Mouse (Mus musculus) heart, embryonic 10.5 days (tissue): ENCODE results near the gene Psmb8. TPM values are rescaled to one million over a fixed set of nuclear protein-coding genes. Genes with fewer than 3 reads are reported as not detected.
A peak's percentile ranks its signal among the peaks of the same experiment; 100 is the strongest.

Experiments used
- DNase-seq: peaks from one replicate; pipeline ENCODE4 v3.0.0-alpha.2; 2017; ENCODE audit warnings: low spot score
- H3K27ac ChIP-seq: fragments of 300-500 bp; sonication (generic); 2 replicates; pipeline ENCODE4 v1.5.1; 2016; ENCODE audit warnings: mild to moderate bottlenecking
- H3K27me3 ChIP-seq: fragments of 300-500 bp; sonication (generic); 2 replicates; pipeline ENCODE4 v1.6.1; 2016; ENCODE audit warnings: mild to moderate bottlenecking; ENCODE audit not compliant: poor library complexity, insufficient read depth, severe bottlenecking
- H3K36me3 ChIP-seq: fragments of 300-500 bp; sonication (generic); 2 replicates; pipeline ENCODE4 v1.6.1; 2016; ENCODE audit warnings: mild to moderate bottlenecking, moderate library complexity
- H3K4me1 ChIP-seq: fragments of 300-500 bp; sonication (generic); 2 replicates; pipeline ENCODE4 v1.6.1; 2016; ENCODE audit warnings: mild to moderate bottlenecking
- H3K4me3 ChIP-seq: fragments of 300-500 bp; sonication (generic); 2 replicates; pipeline ENCODE4 v1.5.1; 2016; ENCODE audit warnings: mild to moderate bottlenecking, moderate library complexity
- H3K9me3 ChIP-seq: fragments of 300-500 bp; sonication (generic); 2 replicates; pipeline ENCODE4 v1.6.1; 2016; ENCODE audit warnings: mild to moderate bottlenecking, moderate library complexity
- WGBS: fragments of 180-500 bp; shearing (Covaris S2); methylation state at CpG from one replicate; pipeline ENCODE4 v1.1.7; 2016; 5-methylcytosine and 5-hydroxymethylcytosine counted together
- polyA plus RNA-seq: library from polyadenylated mRNA; unstranded; fragments of >200 nt; fragmentation: Nextera tagmentation; extraction: Ambion mirVana; gene quantifications from 2 replicates; pipeline ENCODE4 v1.2.1, GENCODE M21; 2016

Gene Psmb8
- 0.86 and 0.87 TPM in 2 replicates for polyA plus RNA-seq

DNA sequence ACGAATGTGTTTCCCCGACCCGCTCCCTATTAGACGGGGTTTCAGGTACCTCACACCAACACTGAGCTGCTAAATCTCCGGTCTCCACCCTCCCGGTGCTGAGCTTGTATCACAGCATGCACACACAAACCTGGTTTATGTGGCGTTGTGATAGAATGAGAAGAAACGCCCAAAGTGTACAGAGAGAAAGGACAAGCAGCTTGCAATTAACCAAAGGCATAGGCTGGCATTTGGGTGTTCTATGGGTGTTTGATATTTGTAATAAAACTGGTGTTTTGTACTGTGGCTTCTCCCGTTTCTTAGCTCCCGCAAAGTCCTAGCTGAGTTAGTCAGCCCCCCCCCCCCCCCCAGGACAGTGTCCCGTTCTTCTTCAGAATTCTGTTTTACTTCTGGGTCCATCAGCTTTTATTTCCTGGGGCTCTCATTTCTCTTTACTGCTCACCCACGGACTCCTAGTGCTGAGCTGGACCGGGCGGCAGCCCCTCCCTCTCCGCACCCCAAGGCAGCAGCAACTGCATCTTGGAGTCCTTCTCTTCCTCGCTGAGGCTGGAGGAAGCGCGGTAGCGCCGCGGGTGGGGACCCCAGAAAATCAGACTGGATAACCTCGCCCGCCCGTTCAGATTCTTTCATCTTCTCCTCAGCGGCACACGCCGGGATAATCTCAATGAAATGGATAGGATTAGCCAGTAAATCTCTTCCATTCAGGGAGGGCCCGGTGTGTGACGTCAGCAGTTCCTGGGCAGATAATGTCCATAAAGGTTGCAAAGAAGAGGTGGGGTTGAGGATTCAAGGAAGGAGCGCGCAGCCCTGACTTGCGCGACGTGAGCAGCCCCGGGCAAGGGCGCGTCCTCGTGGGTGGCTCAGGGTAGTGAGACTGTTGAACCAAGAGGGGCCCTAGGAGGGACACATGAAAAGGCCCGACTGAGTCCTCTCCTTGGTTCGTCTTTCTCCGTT is at the start of gene Psmb8:
Psmb8 (plus strand) TSS at position 781 of the 954 bp plus-strand sequence.
- Histone ChIP-seq H3K36me3 (no peaks in the 10 kb centered on the region), H3K27ac (0 out of 2 replicates have a peak within 1 kb of the TSS, but pooled peaks have one; percentile 32), H3K27me3 (peaks cover 96% of the 10 kb centered on the region), H3K4me3 (peak within 1 kb of the TSS; percentile 50), H3K9me3 (no peaks in the 10 kb centered on the region), H3K4me1 (peaks cover 17% of the 10 kb centered on the region)
- DNase-seq = peak; percentile 87
- WGBS = 5% methylated on average over 41 of the region's 41 CpGs

DNA sequence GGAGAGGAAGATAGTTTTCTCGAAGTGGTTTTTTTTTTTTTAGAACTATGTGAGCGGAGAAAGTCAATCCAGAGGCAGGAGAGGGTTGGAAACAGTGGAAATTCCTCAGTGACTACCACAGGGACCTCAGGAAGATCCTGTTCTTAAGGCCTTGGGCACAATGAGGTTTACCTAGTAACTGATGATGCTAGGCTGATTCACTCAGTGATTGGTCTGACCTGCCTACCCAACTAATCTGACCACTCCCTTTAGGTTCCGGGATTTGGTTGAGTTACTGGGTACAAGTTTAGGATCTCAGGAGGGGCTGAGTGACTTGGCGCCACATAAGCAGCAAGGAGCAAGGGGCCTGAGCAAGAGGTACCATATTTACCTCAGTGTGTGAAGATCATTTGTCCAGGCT is 44.6 kb upstream of the Psmb8 start, which contains the start of gene H2-DMb1:
H2-DMb1 (plus strand) TSS at position 150 of the 400 bp plus-strand sequence.
- H3K36me3 ChIP-seq = no peaks in the 10 kb centered on the region
- no peaks in the 10 kb centered on the region for H3K9me3 ChIP-seq
- H3K27ac ChIP-seq = no peak within 1 kb of the TSS
- peaks cover 14% of the 10 kb centered on the region; the same call in 1 of the 2 replicates for H3K27me3 ChIP-seq
- no peaks in the 10 kb centered on the region for H3K4me1 ChIP-seq
- DNase-seq = no peak
- H3K4me3 ChIP-seq = no peak within 1 kb of the TSS
- WGBS = 60% methylated on average over 4 of the region's 4 CpGs

DNA sequence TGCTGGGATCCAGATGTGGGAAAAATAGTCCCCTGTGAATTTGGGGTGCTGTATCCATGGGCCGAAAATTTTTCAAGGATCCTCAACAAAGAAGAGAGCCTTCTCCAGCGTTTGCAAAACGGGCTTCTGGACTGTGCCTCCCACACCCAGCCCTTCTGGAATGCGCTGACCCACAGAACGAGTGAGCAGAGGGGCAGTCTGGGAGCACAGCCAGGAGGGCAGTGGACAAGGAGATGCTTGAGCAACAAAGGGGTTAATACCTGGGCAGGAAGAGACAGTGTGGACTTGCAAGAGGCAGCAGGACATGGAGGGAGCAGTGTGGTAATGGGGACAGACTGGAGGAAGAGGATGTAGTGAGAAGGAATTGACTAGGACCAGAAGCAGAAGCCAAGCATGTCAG is 42.0 kb upstream of the Psmb8 start:
- no peak overlapping the region for H3K27ac ChIP-seq
- H3K36me3 ChIP-seq = no peaks in the 10 kb centered on the region
- WGBS = 49% methylated on average over 5 of the region's 5 CpGs
- no peaks in the 10 kb centered on the region for H3K4me1 ChIP-seq
- no peak for DNase-seq
- no peak overlapping the region for H3K4me3 ChIP-seq
- H3K27me3 ChIP-seq = peaks cover 10% of the 10 kb centered on the region; the same call in 1 of the 2 replicates
- H3K9me3 ChIP-seq = no peaks in the 10 kb centered on the region

DNA sequence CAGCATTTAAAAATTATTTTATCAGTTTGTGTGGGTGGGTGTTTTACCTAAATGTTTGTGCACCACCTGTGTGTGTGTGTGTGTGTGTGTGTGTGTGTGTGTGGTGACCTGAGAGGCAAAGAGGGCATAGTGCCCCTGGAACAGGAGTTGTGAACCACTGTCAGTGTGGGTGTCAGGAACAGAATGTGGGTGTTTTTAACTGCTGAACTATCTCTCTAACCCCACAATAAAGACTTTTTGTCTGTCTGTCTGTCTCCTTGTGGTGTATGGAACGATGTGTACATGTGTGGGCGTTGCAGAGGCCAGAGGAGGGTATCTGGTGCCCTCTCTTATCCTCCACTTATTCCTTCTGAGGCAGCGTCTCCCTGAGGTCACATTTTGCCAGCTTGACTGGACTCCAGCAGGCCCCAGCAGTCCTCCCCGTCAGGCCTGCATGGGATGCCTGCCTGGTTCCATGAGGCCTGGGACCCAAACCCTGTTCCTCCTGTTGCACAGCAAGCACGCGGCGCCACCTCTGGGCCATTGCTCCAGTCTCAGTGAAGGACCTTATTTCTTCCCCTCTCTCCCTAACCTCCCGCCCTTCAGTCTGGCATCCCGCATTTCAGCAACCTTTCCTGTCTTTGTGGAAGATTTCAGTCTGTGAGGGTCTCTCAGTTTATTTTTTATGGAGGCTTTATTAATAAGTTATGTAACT is 33.2 kb upstream of the Psmb8 start:
- no peak overlapping the region for H3K27ac ChIP-seq
- 42% methylated on average over 9 of the region's 9 CpGs for WGBS
- DNase-seq = no peak

DNA sequence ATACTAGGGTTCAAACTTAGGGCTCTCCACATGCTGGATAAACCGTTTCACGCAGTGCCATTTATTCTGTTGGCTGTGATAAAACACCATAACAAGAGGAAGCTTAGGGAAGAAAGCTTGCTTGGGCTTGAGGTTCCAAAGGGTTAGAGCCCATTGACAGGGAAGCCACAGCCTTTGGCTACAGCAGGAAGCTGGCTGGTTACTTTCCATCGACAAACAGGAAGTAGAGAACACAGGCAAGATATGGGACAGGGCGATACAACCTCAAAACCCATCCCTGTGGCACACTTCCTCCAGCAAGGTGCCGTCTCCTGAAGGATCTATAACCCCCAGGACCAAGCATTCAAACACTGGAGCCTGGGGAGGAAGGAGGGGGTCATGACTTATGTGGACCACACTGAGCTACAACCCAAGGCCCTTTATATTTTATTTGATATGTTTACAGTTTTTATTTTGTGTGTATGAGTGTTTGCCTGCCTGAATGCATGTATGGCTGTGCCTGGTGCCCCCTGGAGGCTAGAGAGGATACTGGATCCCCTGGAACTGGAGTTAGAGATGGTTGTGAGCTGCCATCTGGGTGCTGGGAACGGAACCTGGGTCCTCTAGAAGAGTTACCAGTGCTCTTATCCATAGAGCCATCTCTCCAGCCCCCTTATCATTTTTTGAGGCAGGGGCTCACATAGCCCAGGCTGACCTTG is 32.3 kb upstream of the Psmb8 start:
- Histone ChIP-seq H3K9me3 (no peaks in the 10 kb centered on the region), H3K27ac (no peak overlapping the region), H3K4me1 (no peaks in the 10 kb centered on the region), H3K4me3 (no peak overlapping the region), H3K36me3 (no peaks in the 10 kb centered on the region), H3K27me3 (no peaks in the 10 kb centered on the region)
- DNase-seq = no peak
- WGBS = 62% methylated on average over 6 of the region's 6 CpGs

More for the DNA sequence above, 33.2 kb upstream of the Psmb8 start:
- H3K4me1 ChIP-seq = no peaks in the 10 kb centered on the region
- H3K9me3 ChIP-seq = no peaks in the 10 kb centered on the region
- no peaks in the 10 kb centered on the region; the same call in 1 of the 2 replicates for H3K27me3 ChIP-seq
- no peaks in the 10 kb centered on the region for H3K36me3 ChIP-seq
- H3K4me3 ChIP-seq = no peak overlapping the region

- WGBS = 3% methylated on average over 2 of the region's 2 CpGs
- H3K27me3 ChIP-seq = 0 out of 2 replicates have a peak, but pooled peaks cover 4% of the 10 kb centered on the region
- no peak for DNase-seq
- H3K9me3 ChIP-seq = 0 out of 2 replicates have a peak, but pooled peaks cover 2% of the 10 kb centered on the region
- H3K27ac ChIP-seq = no peak overlapping the region
- no peaks in the 10 kb centered on the region for H3K4me1 ChIP-seq
- H3K36me3 ChIP-seq = no peaks in the 10 kb centered on the region
- no peak overlapping the region for H3K4me3 ChIP-seq
Observed at GRCm38 (mm10) chr17:34169279-34169678, 28.2 kb upstream of the Psmb8 start.

GRCm38 (mm10) chr17:34170487-34170876 is 27.0 kb upstream of the Psmb8 start:
- DNase-seq = no peak
- no peak overlapping the region for H3K27ac ChIP-seq
- no peaks in the 10 kb centered on the region for H3K4me1 ChIP-seq
- H3K9me3 ChIP-seq = 0 out of 2 replicates have a peak, but pooled peaks cover 2% of the 10 kb centered on the region
- 17% methylated on average over 4 of the region's 4 CpGs for WGBS
- no peaks in the 10 kb centered on the region for H3K36me3 ChIP-seq
- 0 out of 2 replicates have a peak, but pooled peaks cover 4% of the 10 kb centered on the region for H3K27me3 ChIP-seq
- no peak overlapping the region for H3K4me3 ChIP-seq

DNA sequence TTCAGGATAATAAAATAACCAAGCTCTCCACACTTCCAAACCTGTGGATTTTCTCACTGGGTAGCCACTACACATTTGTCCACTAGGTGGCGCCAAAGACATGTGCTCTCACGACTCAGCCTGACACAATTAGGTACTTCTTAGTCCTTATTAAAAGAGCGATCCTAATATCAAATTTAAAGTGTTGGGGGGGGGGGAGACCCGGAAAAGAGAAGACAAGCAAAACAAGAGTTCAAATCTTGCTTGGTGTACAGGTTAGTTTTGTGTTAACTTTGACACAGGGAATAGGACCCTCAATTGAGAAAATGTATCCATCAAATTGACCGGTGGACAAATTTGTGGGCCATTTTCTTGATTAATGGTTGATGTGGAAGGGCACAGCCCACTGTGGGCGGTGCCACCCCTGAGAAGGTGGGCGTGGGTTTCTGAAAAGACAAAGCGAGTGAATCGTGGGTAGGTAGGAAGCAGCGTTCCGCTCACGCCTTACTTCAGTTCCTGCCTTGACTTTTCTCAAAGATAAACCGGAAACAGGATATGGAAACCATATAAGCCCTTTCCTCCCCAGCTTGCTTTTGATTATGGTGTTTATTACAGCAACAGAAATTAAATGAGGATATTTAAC is 26.5 kb upstream of the Psmb8 start:
- no peak overlapping the region for H3K27ac ChIP-seq
- 39% methylated on average over 13 of the region's 13 CpGs for WGBS
- no peaks in the 10 kb centered on the region for H3K4me1 ChIP-seq
- no peak overlapping the region for H3K4me3 ChIP-seq
- no peaks in the 10 kb centered on the region for H3K36me3 ChIP-seq
- 0 out of 2 replicates have a peak, but pooled peaks cover 2% of the 10 kb centered on the region for H3K9me3 ChIP-seq
- 0 out of 2 replicates have a peak, but pooled peaks cover 4% of the 10 kb centered on the region for H3K27me3 ChIP-seq
- peak; percentile 78 for DNase-seq

GRCm38 (mm10) chr17:34172528-34172927 is 25.0 kb upstream of the Psmb8 start:
- Histone ChIP-seq H3K27ac (no peak overlapping the region), H3K4me3 (no peak overlapping the region), H3K4me1 (no peaks in the 10 kb centered on the region), H3K36me3 (no peaks in the 10 kb centered on the region), H3K9me3 (0 out of 2 replicates have a peak, but pooled peaks cover 9% of the 10 kb centered on the region), H3K27me3 (0 out of 2 replicates have a peak, but pooled peaks cover 4% of the 10 kb centered on the region)
- DNase-seq = no peak
- 89% methylated on average over 5 of the region's 5 CpGs for WGBS

DNA sequence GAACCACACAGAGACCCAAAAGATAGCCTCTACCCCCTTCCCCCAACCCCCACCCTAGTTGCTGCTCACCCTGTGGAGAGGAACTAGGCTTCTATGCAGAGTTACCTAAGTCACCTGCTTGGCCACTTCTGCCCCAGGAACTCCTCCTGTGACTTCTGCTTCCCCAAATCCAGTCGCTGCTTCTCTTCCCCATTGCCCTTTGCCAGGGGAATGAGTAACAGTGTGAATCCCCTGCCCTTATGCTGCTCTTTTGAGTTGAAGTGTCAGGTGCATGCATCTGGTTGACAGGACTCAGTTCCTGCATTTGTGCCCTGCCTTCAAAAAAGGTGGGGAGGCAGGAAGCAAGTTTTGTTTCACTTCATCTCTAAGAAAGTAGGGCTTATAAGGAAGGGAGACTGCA is 23.4 kb upstream of the Psmb8 start:
- Histone ChIP-seq H3K36me3 (no peaks in the 10 kb centered on the region), H3K27me3 (0 out of 2 replicates have a peak, but pooled peaks cover 4% of the 10 kb centered on the region), H3K9me3 (0 out of 2 replicates have a peak, but pooled peaks cover 9% of the 10 kb centered on the region), H3K27ac (no peak overlapping the region), H3K4me1 (no peaks in the 10 kb centered on the region), H3K4me3 (no peak overlapping the region)
- WGBS = 64% methylated on average over 1 of the region's 1 CpGs
- DNase-seq = no peak

DNA sequence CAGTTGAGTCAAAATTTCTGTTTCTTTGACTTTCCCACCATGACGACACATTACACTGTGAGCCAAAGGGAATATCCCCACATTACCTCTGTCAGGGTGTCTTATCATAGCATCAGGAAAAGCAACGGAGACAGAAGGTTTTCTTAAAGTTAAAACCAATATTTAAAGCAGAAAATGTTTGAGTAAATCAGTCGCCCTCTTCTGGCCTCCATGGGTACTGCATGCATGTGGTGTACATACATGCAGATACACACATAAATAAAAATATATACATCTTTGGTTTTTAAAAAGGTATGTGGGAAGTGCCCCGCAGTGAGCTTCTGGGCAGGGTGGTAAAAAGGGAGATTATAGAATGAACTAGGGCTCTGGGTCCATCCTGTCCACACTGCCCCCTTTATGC is 20.3 kb upstream of the Psmb8 start:
- WGBS = 68% methylated on average over 4 of the region's 4 CpGs
- Histone ChIP-seq H3K36me3 (no peaks in the 10 kb centered on the region), H3K27ac (no peak overlapping the region), H3K9me3 (0 out of 2 replicates have a peak, but pooled peaks cover 8% of the 10 kb centered on the region), H3K4me1 (no peaks in the 10 kb centered on the region), H3K4me3 (no peak overlapping the region), H3K27me3 (peaks cover 13% of the 10 kb centered on the region; the same call in 1 of the 2 replicates)
- DNase-seq = no peak

GRCm38 (mm10) chr17:34179019-34179418 is 18.5 kb upstream of the Psmb8 start:
- Histone ChIP-seq H3K36me3 (no peaks in the 10 kb centered on the region), H3K27ac (no peak overlapping the region), H3K4me1 (no peaks in the 10 kb centered on the region), H3K4me3 (no peak overlapping the region), H3K27me3 (peaks cover 30% of the 10 kb centered on the region), H3K9me3 (0 out of 2 replicates have a peak, but pooled peaks cover 7% of the 10 kb centered on the region)
- DNase-seq = no peak
- WGBS = 64% methylated on average over 6 of the region's 6 CpGs
